Mouse (Mus musculus) bone marrow, adult 2 months (tissue): Measurements from ENCODE around the gene Tm2d3.

Experiments used
- CTCF ChIP-seq: fragments of 200-500 bp; IDR thresholded peaks from 2 replicates; pipeline ENCODE4 v1.5.1; 2011; ENCODE audit warnings: low read length, control low read depth; ENCODE audit not compliant: control insufficient read depth, insufficient read depth
- POLR2A ChIP-seq: fragments of 200-500 bp; IDR thresholded peaks from 2 replicates; pipeline ENCODE4 v1.6.1; 2011; ENCODE audit warnings: low read depth, mild to moderate bottlenecking, control low read depth, low read length, borderline replicate concordance; ENCODE audit not compliant: control insufficient read depth

DNA sequence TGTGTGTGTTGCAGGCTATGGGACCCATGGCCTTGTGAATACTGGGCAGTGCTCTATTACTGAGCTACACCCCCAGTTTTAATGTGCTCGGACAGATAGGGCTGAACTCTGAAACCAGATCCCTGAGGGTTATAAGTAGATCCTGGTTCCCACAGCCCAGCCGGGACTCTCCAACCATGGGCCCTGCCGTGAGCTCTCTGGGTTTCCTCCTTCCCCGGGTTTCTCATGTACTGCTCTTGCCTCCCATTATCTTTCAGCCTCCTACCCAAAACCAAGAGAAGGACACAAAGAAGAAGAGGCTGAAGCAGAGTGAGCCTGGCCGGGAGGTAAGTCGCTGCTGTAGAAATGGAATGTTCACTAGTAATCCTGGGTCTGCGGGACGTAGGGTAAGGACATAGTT lies 45.0 kb upstream of the Tm2d3 start:
- TF ChIP-seq CTCF (no peak), POLR2A (no peak)
